Mouse (Mus musculus) stomach, postnatal 0 days (tissue): ENCODE results near the gene Ptprz1.

Source experiments
- CTCF ChIP-seq: IDR thresholded peaks from 2 replicates; pipeline ENCODE4 v1.5.1; 2016; ENCODE audit warnings: antibody characterized with exemption, low read depth, mild to moderate bottlenecking, moderate library complexity
- EP300 ChIP-seq: optimal IDR thresholded peaks from 2 replicates; pipeline ENCODE3; 2016; ENCODE audit warnings: antibody characterized with exemption

DNA sequence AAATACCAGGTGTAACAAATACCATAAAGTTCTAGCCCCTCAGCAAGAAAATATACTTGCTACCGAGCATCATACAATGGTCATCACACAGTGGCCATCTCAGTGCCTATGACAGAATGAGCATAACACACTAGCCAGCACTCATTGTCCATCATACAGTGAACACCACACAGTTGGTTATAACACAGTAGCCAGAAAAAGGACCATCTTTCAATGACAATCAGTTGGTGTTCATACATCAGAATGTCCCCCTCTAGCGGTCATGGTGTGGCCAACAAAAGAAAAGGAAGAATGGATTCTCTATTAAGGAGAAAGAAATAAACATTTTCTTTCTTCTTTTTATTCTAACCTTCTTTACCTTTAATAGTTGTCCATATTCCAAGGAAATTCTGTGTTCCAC is 92.8 kb downstream of the Ptprz1 start:
- peak; percentile 70 for TF ChIP-seq CTCF
- TF ChIP-seq EP300 = no peak
